Mouse (Mus musculus) splenic B cell, adult 2 months (primary cell): Measurements from ENCODE around the gene Plgrkt.

ENCODE experiments used
- DNase-seq: peaks from one replicate; pipeline ENCODE4 v3.0.0-alpha.2; 2011; ENCODE audit warnings: low read depth, low spot score
- H3K27me3 ChIP-seq: 2 replicates; pipeline ENCODE4 v1.6.1; 2012; ENCODE audit warnings: mild to moderate bottlenecking, low read length, moderate library complexity, mixed read lengths; ENCODE audit not compliant: control insufficient read depth, poor library complexity, insufficient read depth, severe bottlenecking
- H3K36me3 ChIP-seq: 2 replicates; pipeline ENCODE4 v1.6.1; 2012; ENCODE audit warnings: mild to moderate bottlenecking, low read length, moderate library complexity, mixed read lengths; ENCODE audit not compliant: control insufficient read depth, poor library complexity, insufficient read depth, severe bottlenecking

Gene Plgrkt

DNA sequence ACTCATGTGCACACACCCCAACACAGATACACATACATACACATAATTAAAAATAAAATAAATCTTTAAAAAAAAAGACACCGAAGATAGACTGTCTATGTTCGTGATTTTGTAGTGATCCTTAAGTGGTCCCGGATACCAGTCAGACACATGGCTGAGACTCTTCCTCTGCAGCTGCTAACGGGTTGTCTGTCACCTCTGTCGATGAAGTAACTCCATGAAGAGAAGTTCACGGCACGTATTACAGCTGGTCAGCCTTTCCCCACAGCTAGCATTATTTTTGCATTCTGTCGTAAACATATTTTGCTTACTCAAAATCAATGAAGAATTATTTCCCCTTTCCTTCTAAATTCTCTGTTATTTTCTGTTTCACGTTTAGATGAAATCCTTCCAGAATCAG, 26.1 kb upstream of the Plgrkt start:
- Histone ChIP-seq H3K27me3 (no peaks in the 10 kb centered on the region), H3K36me3 (peaks cover 2% of the 10 kb centered on the region; the same call in 1 of the 2 replicates)
- DNase-seq, result no peak

DNA sequence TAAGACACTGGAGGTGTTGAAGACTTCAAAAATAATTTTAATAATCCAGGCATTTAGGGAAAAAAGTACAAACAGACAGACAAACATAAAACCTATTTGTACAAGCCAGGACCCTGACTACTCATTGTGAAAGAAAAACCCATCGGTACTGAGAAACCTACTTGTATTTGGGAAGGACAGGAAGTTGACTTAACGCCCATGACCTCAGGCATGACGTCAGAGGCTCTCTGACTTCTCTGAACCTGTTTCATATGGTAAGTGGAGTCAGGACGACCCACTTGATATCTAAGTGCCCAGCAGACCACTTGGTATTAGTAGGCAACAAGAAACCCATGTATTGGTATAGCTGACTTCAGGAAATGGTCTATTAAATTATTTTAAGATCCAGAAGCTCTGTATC, 24.1 kb upstream of the Plgrkt start:
- Histone ChIP-seq H3K27me3 (no peaks in the 10 kb centered on the region), H3K36me3 (peaks cover 2% of the 10 kb centered on the region; the same call in 1 of the 2 replicates)
- DNase-seq, result peak; percentile 63

DNA sequence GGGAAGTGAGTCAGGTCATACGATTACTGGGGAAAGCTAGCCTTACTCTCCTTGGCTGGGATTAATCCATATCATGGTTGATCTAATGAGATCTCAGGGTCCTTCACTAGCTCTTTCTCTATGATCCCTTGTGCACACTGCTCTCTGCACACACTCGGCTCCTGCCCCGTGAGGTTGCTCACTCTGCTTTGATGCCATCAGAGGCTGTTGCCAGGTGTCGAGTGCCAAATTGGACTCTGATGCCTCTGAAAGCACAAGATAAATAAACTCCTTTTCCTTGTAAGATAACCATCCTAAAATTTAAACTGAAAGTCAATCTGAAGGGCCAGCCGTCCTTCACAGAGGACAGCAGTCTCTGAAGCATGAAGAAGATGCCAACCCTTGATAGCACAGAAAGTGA, 23.3 kb upstream of the Plgrkt start:
- peaks cover 7% of the 10 kb centered on the region for H3K36me3 ChIP-seq

DNA sequence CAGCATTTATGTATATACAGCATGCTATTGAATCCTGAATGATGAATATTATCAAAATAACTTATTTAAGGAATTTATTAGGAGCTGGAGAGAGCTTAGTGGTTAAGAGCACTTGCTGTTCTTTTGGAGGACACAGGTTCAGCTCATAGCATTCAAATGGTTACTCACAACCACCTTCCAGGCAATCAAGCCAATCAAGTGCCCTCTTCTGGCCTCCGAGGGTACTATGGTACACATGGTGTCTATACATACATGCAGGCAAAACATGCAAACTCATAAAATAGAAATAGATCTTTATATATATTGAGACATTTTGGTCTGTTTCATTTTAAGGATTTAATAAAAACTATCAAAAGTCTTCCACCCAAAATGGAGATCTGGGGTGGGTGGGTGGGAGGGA, 21.6 kb upstream of the Plgrkt start:
- peak; percentile 31 for DNase-seq
- Histone ChIP-seq H3K36me3 (peaks cover 12% of the 10 kb centered on the region), H3K27me3 (no peaks in the 10 kb centered on the region)

More for the DNA sequence above, 23.3 kb upstream of the Plgrkt start:
- no peak for DNase-seq
- no peaks in the 10 kb centered on the region for H3K27me3 ChIP-seq

GRCm38 (mm10) chr19:29385822-29386221, 18.6 kb upstream of the Plgrkt start:
- no peaks in the 10 kb centered on the region for H3K27me3 ChIP-seq
- DNase-seq, result no peak
- peaks cover 18% of the 10 kb centered on the region for H3K36me3 ChIP-seq

- DNase-seq, result no peak
- no peaks in the 10 kb centered on the region for H3K27me3 ChIP-seq
- H3K36me3 ChIP-seq, result peaks cover 18% of the 10 kb centered on the region
Measured at GRCm38 (mm10) chr19:29384994-29385393, 17.8 kb upstream of the Plgrkt start.

DNA sequence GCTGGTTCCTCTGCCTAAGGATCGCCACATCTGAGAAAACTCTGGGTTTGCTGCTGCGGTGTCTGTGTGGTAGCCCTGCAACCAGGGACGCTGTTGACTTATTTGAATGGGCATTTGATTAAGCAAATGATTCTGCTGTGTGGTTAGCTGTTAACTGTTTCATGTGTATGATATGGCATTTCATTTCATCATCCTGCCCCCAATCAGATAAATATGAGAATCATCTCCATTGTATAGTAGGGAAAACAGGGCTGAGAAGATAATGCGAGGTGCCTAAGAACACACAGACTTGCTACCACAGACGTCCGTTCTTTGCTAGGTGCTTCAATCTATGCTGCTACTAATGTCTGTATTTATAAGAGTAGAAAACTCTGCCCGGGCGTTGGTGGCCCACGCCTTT, 17.2 kb upstream of the Plgrkt start:
- H3K36me3 ChIP-seq, result peaks cover 18% of the 10 kb centered on the region
- no peak for DNase-seq

DNA sequence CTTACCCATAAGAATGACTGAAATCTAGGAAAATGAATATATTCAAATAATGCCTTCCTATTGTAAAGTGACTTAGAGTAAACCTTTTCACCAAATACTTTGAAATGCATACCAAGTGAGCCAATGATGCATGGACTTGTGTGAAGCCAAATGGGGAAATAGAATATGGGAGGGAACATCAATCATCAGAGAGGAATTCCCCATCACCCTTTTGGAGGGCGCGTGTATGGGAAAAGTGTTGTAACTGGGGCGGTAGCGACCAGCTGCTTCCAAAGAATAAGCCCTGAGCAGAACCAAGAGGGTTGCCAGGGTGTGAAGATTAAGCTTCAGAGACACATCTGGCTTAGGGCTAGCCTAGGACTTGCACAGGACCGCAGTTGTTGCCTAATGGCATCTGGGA, 16.2 kb upstream of the Plgrkt start:
- H3K27me3 ChIP-seq, result no peaks in the 10 kb centered on the region
- no peak for DNase-seq
- H3K36me3 ChIP-seq, result peaks cover 17% of the 10 kb centered on the region

More for the DNA sequence above, 17.2 kb upstream of the Plgrkt start:
- H3K27me3 ChIP-seq, result no peaks in the 10 kb centered on the region

DNA sequence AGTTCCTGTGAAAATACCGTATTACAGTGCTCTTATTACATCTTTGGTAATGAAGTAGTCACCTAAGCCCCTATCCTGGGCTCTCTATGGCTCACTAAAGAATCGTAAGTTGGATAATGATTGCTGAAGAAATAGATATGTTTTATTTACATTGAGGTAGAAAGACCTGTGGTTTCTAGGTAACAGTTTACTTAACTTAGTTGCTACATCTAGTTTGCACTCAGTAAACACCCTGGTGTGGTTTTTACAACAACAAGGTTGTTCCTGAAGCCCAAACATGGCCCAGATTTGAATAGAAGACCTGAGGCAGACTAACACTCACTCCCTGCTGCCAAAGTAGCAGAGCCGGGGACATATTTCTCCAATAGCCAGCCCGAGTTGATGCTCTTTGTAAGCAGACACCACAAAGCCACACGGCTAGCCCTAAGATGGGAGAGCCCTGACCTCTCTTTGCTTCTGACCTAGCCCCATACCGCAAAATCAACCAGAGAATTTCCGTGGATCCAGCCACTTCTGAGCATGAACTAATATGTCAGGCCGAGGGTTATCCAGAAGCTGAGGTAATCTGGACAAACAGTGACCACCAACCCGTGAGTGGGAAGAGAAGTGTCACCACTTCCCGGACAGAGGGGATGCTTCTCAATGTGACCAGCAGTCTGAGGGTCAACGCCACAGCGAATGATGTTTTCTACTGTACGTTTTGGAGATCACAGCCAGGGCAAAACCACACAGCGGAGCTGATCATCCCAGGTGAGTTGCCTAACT, 12.8 kb upstream of the Plgrkt start:
- Histone ChIP-seq H3K36me3 (peaks cover 13% of the 10 kb centered on the region), H3K27me3 (no peaks in the 10 kb centered on the region)
- DNase-seq, result no peak

DNA sequence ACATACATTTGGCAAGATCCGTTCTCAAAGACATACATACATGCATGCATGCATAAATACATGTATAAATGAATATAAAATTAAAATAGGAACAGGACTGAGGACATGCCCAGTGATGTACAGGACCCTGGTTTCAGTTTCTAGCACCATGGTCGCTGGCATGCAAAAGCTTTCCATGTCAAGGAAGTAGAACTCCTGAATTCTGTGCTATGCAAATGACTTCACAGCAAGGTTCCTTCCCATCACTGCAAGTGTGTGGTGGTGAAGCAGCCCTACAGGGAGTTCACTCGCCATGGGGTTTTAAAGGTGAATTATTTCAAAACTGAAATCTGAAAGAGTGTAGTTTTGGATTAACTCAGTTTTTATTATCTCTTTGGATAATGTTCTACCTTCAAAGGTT, 9.2 kb upstream of the Plgrkt start:
- H3K27me3 ChIP-seq, result no peaks in the 10 kb centered on the region
- DNase-seq, result no peak
- H3K36me3 ChIP-seq, result peaks cover 5% of the 10 kb centered on the region

DNA sequence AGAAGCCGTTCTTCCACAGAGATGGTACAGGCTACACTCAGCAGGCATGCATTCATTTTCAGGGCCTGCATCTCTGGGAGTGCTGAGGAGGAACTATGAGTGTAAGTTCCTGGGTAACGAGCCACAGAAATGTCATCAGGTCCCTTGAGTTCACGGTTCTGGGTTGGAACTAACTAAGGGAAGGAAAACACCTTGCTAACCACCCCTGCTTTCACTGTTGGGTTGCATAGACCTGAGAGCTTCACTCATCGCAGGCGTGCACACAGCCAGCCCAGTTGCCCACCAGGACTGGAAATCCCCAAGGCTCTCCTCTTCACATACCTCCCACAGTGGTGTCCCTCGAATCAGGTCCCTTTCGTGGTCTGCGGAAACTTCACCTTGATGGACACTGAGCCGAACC, 7.8 kb upstream of the Plgrkt start:
- Histone ChIP-seq H3K36me3 (peaks cover 5% of the 10 kb centered on the region), H3K27me3 (no peaks in the 10 kb centered on the region)
- no peak for DNase-seq

- no peak for DNase-seq
- Histone ChIP-seq H3K27me3 (no peaks in the 10 kb centered on the region), H3K36me3 (peaks cover 5% of the 10 kb centered on the region; the same call in 1 of the 2 replicates)
Measured at GRCm38 (mm10) chr19:29373438-29373837, 6.2 kb upstream of the Plgrkt start.

- no peaks in the 10 kb centered on the region for H3K27me3 ChIP-seq
- peak; percentile 42 for DNase-seq
- peaks cover 5% of the 10 kb centered on the region; the same call in 1 of the 2 replicates for H3K36me3 ChIP-seq
Measured at GRCm38 (mm10) chr19:29372621-29373020, 5.4 kb upstream of the Plgrkt start.

- H3K27me3 ChIP-seq, result no peaks in the 10 kb centered on the region
- DNase-seq, result peak; percentile 39
Measured at GRCm38 (mm10) chr19:29372138-29372537, 4.9 kb upstream of the Plgrkt start.

GRCm38 (mm10) chr19:29371284-29372081, 4.3 kb upstream of the Plgrkt start:
- Histone ChIP-seq H3K27me3 (no peaks in the 10 kb centered on the region), H3K36me3 (peaks cover 3% of the 10 kb centered on the region; the same call in 1 of the 2 replicates)
- DNase-seq, result peak; percentile 39

More at GRCm38 (mm10) chr19:29372138-29372537, 4.9 kb upstream of the Plgrkt start:
- H3K36me3 ChIP-seq, result peaks cover 4% of the 10 kb centered on the region; the same call in 1 of the 2 replicates
